Mouse (Mus musculus): Measurements from ENCODE around the gene Rrp7a. TPM values are rescaled to one million over a fixed set of nuclear protein-coding genes. Genes with fewer than 3 reads are reported as not detected.
A peak's percentile ranks its signal among the peaks of the same experiment; 100 is the strongest.

The Rrp7a gene
- polyA plus RNA-seq, 1 experiment from 2014 or later = 62.3 TPM

DNA sequence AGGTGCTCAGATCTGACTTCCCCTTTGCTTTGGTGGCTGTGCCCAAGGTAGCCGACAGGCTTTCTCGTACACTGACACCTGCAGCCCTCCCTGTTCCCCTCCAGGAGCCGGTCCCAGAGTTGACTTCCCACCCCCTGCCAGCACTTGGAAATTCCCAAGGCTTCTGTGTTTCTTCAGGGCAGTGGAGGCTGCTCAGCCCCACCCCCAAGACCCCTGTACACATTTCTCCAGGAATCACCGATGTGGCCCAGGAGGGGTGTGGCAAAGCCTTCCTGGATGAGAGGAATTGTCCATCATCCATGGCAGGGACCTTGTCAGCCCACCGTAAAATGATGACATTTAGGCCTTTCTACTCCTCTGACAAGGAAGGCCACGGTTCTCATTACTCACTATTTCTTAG lies 11.3 kb downstream of the Rrp7a start:
- no peak for DNase-seq
- 42% methylated on average over 6 of the region's 6 CpGs for WGBS
- no peaks in the 10 kb centered on the region for H3K27me3 ChIP-seq (ENCODE audit: control insufficient read depth, insufficient read depth, low read length)
- peaks cover 12% of the 10 kb centered on the region; the same call in 1 of the 2 replicates for H3K36me3 ChIP-seq (ENCODE audit: control insufficient read depth, insufficient read depth, low read length)
- peaks cover 12% of the 10 kb centered on the region; the same call in 1 of the 2 replicates for H3K4me1 ChIP-seq (ENCODE audit: control insufficient read depth, insufficient read depth, low read length)
- ATAC-seq (ENCODE audit: low FRiP score, low TSS enrichment) = no peak
- no peak overlapping the region for H3K4me2 ChIP-seq (ENCODE audit: low read length)
- no peak overlapping the region for H3K9ac ChIP-seq (replicated peaks; ENCODE audit: low read length)
- no peak overlapping the region for H3K4me3 ChIP-seq (replicated peaks; ENCODE audit: low read depth, low read length)
- no peak overlapping the region for H3K27ac ChIP-seq (replicated peaks; ENCODE audit: low read depth, low read length)
- H3K9me3 ChIP-seq (ENCODE audit: control insufficient read depth, low read length) = no peaks in the 10 kb centered on the region

- ATAC-seq (ENCODE audit: low FRiP score, low TSS enrichment) (no peak), DNase-seq (no peak)
- Histone ChIP-seq H3K36me3 (ENCODE audit: control insufficient read depth, insufficient read depth, low read length) (no peaks in the 10 kb centered on the region), H3K4me3 (replicated peaks; ENCODE audit: low read depth, low read length) (no peak overlapping the region), H3K4me2 (ENCODE audit: low read length) (no peak overlapping the region), H3K27ac (replicated peaks; ENCODE audit: low read depth, low read length) (no peak overlapping the region), H3K27me3 (ENCODE audit: control insufficient read depth, insufficient read depth, low read length) (no peaks in the 10 kb centered on the region), H3K9ac (replicated peaks; ENCODE audit: low read length) (no peak overlapping the region), H3K4me1 (ENCODE audit: control insufficient read depth, insufficient read depth, low read length) (peaks cover 3% of the 10 kb centered on the region; the same call in 1 of the 2 replicates), H3K9me3 (ENCODE audit: control insufficient read depth, low read length) (no peaks in the 10 kb centered on the region)
- WGBS = 16% methylated on average over 6 of the region's 6 CpGs
These were observed 14.8 kb downstream of the Rrp7a start for GRCm38 (mm10) chr15:83107814-83108213.

GRCm38 (mm10) chr15:83106426-83106825 lies 16.2 kb downstream of the Rrp7a start:
- Histone ChIP-seq H3K27me3 (ENCODE audit: control insufficient read depth, insufficient read depth, low read length) (no peaks in the 10 kb centered on the region), H3K36me3 (ENCODE audit: control insufficient read depth, insufficient read depth, low read length) (no peaks in the 10 kb centered on the region), H3K4me1 (ENCODE audit: control insufficient read depth, insufficient read depth, low read length) (peaks cover 3% of the 10 kb centered on the region; the same call in 1 of the 2 replicates), H3K27ac (replicated peaks; ENCODE audit: low read depth, low read length) (no peak overlapping the region), H3K9me3 (ENCODE audit: control insufficient read depth, low read length) (no peaks in the 10 kb centered on the region), H3K9ac (replicated peaks; ENCODE audit: low read length) (no peak overlapping the region), H3K4me3 (replicated peaks; ENCODE audit: low read depth, low read length) (no peak overlapping the region), H3K4me2 (ENCODE audit: low read length) (no peak overlapping the region)
- ATAC-seq (ENCODE audit: low FRiP score, low TSS enrichment) (no peak), DNase-seq (no peak)
- 90% methylated on average over 6 of the region's 6 CpGs for WGBS

DNA sequence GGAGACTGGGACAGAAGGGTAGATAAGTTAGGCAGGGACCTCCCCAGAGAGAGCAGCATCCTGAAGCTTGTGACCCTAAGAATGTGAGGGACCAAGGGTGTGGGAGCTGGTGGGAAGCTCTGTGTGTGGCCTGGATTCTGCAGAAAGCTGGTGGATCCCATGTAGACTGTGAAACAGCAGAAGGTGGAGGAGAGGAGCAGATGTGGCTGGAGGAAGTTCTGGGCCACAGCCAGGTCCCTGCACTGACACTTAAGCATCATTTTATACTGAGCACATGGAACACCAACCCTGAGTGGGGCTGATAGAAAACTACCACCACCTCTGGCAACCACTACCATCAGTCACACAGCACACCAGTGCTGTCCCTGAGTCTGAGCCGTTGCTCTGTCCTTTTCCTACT lies 19.5 kb downstream of the Rrp7a start:
- Histone ChIP-seq H3K27me3 (ENCODE audit: control insufficient read depth, insufficient read depth, low read length) (no peaks in the 10 kb centered on the region), H3K9me3 (ENCODE audit: control insufficient read depth, low read length) (no peaks in the 10 kb centered on the region), H3K4me3 (replicated peaks; ENCODE audit: low read depth, low read length) (no peak overlapping the region), H3K4me1 (ENCODE audit: control insufficient read depth, insufficient read depth, low read length) (peaks cover 14% of the 10 kb centered on the region; the same call in 1 of the 2 replicates), H3K4me2 (ENCODE audit: low read length) (no peak overlapping the region), H3K9ac (replicated peaks; ENCODE audit: low read length) (no peak overlapping the region), H3K36me3 (ENCODE audit: control insufficient read depth, insufficient read depth, low read length) (no peaks in the 10 kb centered on the region), H3K27ac (replicated peaks; ENCODE audit: low read depth, low read length) (no peak overlapping the region)
- DNase-seq = no peak
- ATAC-seq (ENCODE audit: low FRiP score, low TSS enrichment) = no peak
- 50% methylated on average over 1 of the region's 1 CpGs for WGBS

DNA sequence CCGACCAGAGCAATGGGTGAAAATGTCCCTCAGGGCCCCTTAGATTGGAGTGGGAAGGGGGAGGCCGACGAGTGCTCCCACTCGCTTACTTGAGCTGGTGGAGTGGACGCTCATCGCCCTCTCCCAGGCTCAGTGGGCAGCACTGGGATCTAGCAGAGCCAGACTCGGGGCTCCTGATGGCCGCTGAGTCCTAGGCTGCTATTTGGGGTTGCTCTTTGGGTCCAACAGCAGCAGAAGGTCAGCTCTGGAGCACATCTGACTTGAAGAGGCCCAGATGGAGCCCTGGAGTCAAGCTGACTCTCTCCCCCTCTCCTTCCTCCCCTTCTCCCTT lies 22.3 kb downstream of the Rrp7a start:
- peak overlapping the region; percentile 59 for H3K4me2 ChIP-seq (ENCODE audit: low read length)
- 0 out of 2 replicates have a peak, but pooled peaks have one; percentile 40 for ATAC-seq (ENCODE audit: low FRiP score, low TSS enrichment)
- 3% methylated on average over 8 of the region's 8 CpGs for WGBS

DNA sequence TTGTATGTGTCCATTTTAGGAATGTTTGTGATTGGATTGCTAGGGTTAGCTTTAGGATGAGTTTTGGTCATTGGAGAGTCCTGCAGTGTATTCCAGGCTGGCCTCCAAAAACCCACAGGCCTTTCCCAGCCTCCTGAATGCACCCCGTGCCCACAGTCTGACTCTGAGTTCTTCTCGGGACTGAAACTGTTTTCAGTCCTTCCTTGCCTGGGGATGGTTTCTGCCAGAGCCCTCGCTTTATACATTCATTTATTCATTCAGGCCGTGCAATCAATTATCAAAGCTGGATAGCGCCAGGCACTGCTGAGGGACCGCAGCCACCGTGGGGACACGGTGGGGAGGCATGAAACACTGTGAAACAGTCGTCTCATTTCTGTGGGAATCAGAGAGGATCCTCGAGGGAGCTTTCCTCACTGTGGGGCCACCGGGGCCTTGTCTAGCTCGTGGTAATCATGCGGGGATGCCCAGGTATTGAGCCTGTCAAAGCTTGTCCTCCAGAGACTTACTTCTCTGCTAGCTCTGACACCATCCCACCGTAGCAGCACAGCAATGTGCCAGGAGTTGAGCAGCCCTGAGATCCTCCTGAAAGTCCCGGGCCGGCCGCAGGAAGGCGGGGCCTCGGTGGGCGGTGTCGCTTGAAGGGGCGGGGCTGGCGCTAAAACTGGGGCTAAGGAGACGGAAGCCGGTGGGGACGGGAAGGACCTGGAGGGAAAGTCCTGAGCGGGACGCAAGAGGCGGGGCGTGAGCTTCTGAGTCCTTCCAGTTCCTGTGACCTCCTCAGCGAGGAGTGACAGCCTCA lies 22.9 kb downstream of the Rrp7a start:
- Histone ChIP-seq H3K4me3 (replicated peaks; ENCODE audit: low read depth, low read length) (peak overlapping the region; percentile 26), H3K9me3 (ENCODE audit: control insufficient read depth, low read length) (no peaks in the 10 kb centered on the region), H3K4me2 (ENCODE audit: low read length) (peak overlapping the region; percentile 59), H3K4me1 (ENCODE audit: control insufficient read depth, insufficient read depth, low read length) (peaks cover 11% of the 10 kb centered on the region; the same call in 1 of the 2 replicates), H3K27ac (replicated peaks; ENCODE audit: low read depth, low read length) (no peak overlapping the region), H3K36me3 (ENCODE audit: control insufficient read depth, insufficient read depth, low read length) (no peaks in the 10 kb centered on the region), H3K9ac (replicated peaks; ENCODE audit: low read length) (peak overlapping the region; percentile 35), H3K27me3 (ENCODE audit: control insufficient read depth, insufficient read depth, low read length) (0 out of 2 replicates have a peak, but pooled peaks cover 3% of the 10 kb centered on the region)
- ATAC-seq (ENCODE audit: low FRiP score, low TSS enrichment) = peak; percentile 46; the same call in 1 of the 2 replicates
- DNase-seq = peak; percentile 77
- WGBS = under 1% methylated on average over 31 of the region's 31 CpGs

More for the DNA sequence above, 22.3 kb downstream of the Rrp7a start:
- H3K36me3 ChIP-seq (ENCODE audit: control insufficient read depth, insufficient read depth, low read length) = no peaks in the 10 kb centered on the region
- 0 out of 2 replicates have a peak, but pooled peaks cover 3% of the 10 kb centered on the region for H3K27me3 ChIP-seq (ENCODE audit: control insufficient read depth, insufficient read depth, low read length)
- peaks cover 11% of the 10 kb centered on the region; the same call in 1 of the 2 replicates for H3K4me1 ChIP-seq (ENCODE audit: control insufficient read depth, insufficient read depth, low read length)
- peak overlapping the region; percentile 35 for H3K9ac ChIP-seq (replicated peaks; ENCODE audit: low read length)
- H3K27ac ChIP-seq (replicated peaks; ENCODE audit: low read depth, low read length) = no peak overlapping the region
- no peaks in the 10 kb centered on the region for H3K9me3 ChIP-seq (ENCODE audit: control insufficient read depth, low read length)
- H3K4me3 ChIP-seq (replicated peaks; ENCODE audit: low read depth, low read length) = peak overlapping the region; percentile 26
- DNase-seq = no peak

- Histone ChIP-seq H3K9me3 (ENCODE audit: control insufficient read depth, low read length) (no peaks in the 10 kb centered on the region), H3K27ac (replicated peaks; ENCODE audit: low read depth, low read length) (no peak overlapping the region), H3K4me1 (ENCODE audit: control insufficient read depth, insufficient read depth, low read length) (peaks cover 11% of the 10 kb centered on the region; the same call in 1 of the 2 replicates), H3K4me3 (replicated peaks; ENCODE audit: low read depth, low read length) (no peak overlapping the region), H3K9ac (replicated peaks; ENCODE audit: low read length) (no peak overlapping the region), H3K27me3 (ENCODE audit: control insufficient read depth, insufficient read depth, low read length) (0 out of 2 replicates have a peak, but pooled peaks cover 3% of the 10 kb centered on the region), H3K4me2 (ENCODE audit: low read length) (no peak overlapping the region), H3K36me3 (ENCODE audit: control insufficient read depth, insufficient read depth, low read length) (no peaks in the 10 kb centered on the region)
- DNase-seq = no peak
- ATAC-seq (ENCODE audit: low FRiP score, low TSS enrichment) = no peak
- 51% methylated on average over 2 of the region's 2 CpGs for WGBS
These were observed 26.7 kb downstream of the Rrp7a start for GRCm38 (mm10) chr15:83095950-83096349.

DNA sequence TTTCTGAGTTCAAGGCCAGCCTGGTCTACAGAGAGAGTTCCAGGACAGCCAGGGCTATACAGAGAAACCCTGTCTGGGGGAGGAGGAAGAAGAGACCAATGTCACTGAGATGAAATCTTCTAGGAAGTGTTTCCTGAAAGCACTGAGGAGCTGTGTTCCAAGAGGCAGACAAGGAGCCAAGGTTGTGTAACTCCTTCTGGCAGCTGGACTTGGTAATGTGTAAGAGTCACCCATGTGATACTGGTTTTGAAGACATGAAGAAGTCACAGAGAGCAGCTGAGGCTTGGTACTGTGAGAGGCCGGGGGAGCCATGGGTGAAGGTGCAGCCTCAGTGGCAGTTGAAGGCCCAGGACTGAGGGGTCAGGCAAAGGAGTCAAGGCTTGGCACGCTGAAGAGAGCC lies 28.9 kb downstream of the Rrp7a start:
- DNase-seq = no peak

DNA sequence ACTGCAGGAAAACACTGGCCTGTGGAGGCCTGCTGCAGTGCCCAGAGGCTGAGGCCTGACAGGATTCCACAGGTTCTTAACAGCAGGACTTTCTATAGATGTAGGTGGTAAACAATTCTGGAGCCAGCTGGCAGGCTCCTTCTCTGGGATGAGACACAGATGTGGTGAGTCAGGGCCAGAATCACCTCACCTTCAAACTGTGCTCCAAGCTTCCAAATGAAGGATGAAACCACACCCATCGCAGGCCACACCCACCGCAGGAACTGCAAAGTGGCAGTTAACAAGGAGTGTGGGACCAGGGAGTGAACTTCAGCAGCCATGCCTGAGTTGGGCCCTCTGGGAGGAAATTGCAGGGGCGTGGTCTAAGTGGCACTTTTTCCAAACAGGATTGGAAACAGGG lies 31.7 kb downstream of the Rrp7a start:
- DNase-seq (no peak), ATAC-seq (ENCODE audit: low FRiP score, low TSS enrichment) (no peak)
- Histone ChIP-seq H3K27ac (replicated peaks; ENCODE audit: low read depth, low read length) (no peak overlapping the region), H3K9ac (replicated peaks; ENCODE audit: low read length) (no peak overlapping the region), H3K36me3 (ENCODE audit: control insufficient read depth, insufficient read depth, low read length) (no peaks in the 10 kb centered on the region), H3K4me3 (replicated peaks; ENCODE audit: low read depth, low read length) (no peak overlapping the region), H3K4me1 (ENCODE audit: control insufficient read depth, insufficient read depth, low read length) (peaks cover 10% of the 10 kb centered on the region; the same call in 1 of the 2 replicates), H3K4me2 (ENCODE audit: low read length) (no peak overlapping the region), H3K9me3 (ENCODE audit: control insufficient read depth, low read length) (no peaks in the 10 kb centered on the region), H3K27me3 (ENCODE audit: control insufficient read depth, insufficient read depth, low read length) (peaks cover 4% of the 10 kb centered on the region; the same call in 1 of the 2 replicates)
- WGBS = 61% methylated on average over 3 of the region's 3 CpGs

More for the DNA sequence above, 28.9 kb downstream of the Rrp7a start:
- H3K4me3 ChIP-seq (replicated peaks; ENCODE audit: low read depth, low read length) = no peak overlapping the region
- H3K4me1 ChIP-seq (ENCODE audit: control insufficient read depth, insufficient read depth, low read length) = peaks cover 7% of the 10 kb centered on the region; the same call in 1 of the 2 replicates
- no peaks in the 10 kb centered on the region for H3K36me3 ChIP-seq (ENCODE audit: control insufficient read depth, insufficient read depth, low read length)
- WGBS = 79% methylated on average over 2 of the region's 2 CpGs
- H3K4me2 ChIP-seq (ENCODE audit: low read length) = no peak overlapping the region
- no peak for ATAC-seq (ENCODE audit: low FRiP score, low TSS enrichment)
- no peak overlapping the region for H3K9ac ChIP-seq (replicated peaks; ENCODE audit: low read length)
- H3K27ac ChIP-seq (replicated peaks; ENCODE audit: low read depth, low read length) = no peak overlapping the region
- peaks cover 7% of the 10 kb centered on the region; the same call in 1 of the 2 replicates for H3K27me3 ChIP-seq (ENCODE audit: control insufficient read depth, insufficient read depth, low read length)
- no peaks in the 10 kb centered on the region for H3K9me3 ChIP-seq (ENCODE audit: control insufficient read depth, low read length)
